Mouse (Mus musculus): ENCODE measurements around the gene Rps6kl1.

GRCm38 (mm10) chr12:85151002-85151774 is at the start of gene Rps6kl1:
- no peak for TF ChIP-seq POLR2A (IDR thresholded peaks at IDR 0.05; ENCODE audit: low read depth, low read length)
- TF ChIP-seq CTCF (IDR thresholded peaks at IDR 0.05; ENCODE audit: borderline replicate concordance, insufficient read depth, low read length), result no peak

All from embryonic fibroblast, embryonic 13.5 days (primary cell).